Mouse (Mus musculus) gastrocnemius, postnatal 14 days (tissue): ENCODE measurements at regions not wholly inside any gene's neighbourhood (a gene's known extent, or its start where the extent isn't known, plus 50 kb on each side); places are given as distances from the start of the nearest gene placed in this dataset.

Experiments
- DNase-seq: peaks from one replicate; pipeline ENCODE4 v3.0.0; 2021; ENCODE audit warnings: mixed read lengths
- intact Hi-C: fragments of 180-260 bp; cut with DNase I; formaldehyde crosslinking; loops from one replicate; pipeline ENCODE4 v1.15.1; 2025; ENCODE audit warnings: low total_unique reads

DNA sequence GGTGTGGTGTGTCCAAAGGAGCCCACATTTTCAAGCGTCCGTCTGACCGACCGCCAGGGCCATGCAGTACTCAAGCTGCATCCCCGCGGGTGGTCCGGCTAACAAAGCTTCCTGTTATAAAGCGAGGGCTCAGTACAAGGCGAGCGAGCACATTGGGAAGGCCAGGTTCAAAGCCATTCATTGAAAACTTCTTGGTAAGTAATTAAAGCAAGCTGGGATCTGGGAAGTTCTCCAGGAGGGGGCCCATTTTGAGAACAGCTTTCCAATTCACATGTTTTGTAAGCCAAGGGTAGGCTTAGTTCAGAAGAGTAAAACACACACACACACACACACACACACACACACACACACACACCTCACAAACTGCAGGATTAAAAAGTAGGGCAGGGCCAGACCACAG, 57.3 kb upstream of the Prep start:
- no peak for DNase-seq
- intact Hi-C loops, result no loop called here

DNA sequence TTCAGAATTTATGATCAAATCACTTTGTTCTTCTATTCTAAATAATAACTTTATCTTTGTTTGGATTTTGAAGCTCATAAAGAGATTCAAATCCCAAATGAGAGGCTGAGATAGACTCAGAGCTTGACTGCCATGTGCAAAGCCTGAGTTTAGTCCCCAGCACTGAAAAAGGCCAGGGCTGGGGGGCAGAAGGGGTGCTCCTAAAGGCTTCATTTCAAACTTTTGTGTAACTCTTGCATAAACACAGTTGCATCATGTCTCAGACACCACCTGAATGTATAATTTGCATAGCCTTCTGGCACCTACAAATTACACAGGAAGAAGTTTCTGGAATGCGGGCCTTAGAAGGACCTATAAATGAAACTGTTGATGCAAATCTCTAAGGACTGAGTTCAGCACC, 57.8 kb upstream of the Prep start:
- intact Hi-C loops, result no loop called here
- no peak for DNase-seq

DNA sequence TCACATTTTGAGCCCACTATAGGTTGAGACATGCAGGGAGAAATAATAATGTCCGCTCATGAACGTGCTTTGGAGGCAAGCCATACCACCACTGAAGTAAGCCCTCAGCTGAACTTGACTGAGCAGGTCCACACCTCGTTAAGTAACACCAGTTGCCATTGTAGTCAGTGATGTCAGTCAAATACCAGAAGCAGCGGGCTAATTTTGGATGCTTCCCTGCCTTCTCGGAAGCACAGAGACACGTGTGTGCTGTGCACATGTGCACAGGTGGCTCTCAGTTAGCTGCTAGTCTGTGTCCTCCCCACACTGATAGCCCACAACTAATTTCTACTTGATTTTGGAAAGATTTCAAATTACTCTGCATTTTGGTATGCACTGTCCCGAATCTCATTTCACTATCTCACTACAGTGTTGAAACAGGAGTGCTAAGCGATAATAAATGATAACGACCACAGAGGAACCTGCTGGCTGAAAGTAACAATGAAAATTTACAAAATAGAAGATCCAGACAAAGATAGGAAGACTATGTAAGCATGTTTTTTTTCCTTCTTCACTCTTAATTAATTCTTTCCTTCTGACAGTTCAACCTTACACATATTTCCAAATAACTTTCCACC, 62.9 kb upstream of the Prep start:
- intact Hi-C loops, result loop anchor here (5.0 kb wide), 1 partner anchor 542 kb away; no protein-coding TSS in a partner anchor
- DNase-seq, result no peak

DNA sequence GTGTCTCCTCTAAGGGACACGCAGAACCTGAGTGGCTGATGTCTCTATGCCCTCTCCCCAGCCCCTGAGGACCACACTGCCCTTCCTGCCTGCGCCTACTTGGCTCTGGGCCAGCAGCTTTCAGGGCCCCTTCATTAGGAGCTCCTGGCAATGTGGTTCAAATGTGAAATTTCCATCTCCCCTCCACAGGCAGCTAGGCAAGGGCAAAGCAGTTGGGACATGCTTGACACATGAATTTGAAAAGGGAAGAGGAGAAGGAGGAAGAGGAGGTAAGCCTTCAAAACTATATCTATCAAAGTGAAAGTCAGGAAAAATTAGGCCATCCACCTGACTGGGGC, 63.7 kb upstream of the Prep start:
- no peak for DNase-seq
- intact Hi-C loops, result loop anchor here (5.0 kb wide), 1 partner anchor 541 kb away; no protein-coding TSS in a partner anchor

DNA sequence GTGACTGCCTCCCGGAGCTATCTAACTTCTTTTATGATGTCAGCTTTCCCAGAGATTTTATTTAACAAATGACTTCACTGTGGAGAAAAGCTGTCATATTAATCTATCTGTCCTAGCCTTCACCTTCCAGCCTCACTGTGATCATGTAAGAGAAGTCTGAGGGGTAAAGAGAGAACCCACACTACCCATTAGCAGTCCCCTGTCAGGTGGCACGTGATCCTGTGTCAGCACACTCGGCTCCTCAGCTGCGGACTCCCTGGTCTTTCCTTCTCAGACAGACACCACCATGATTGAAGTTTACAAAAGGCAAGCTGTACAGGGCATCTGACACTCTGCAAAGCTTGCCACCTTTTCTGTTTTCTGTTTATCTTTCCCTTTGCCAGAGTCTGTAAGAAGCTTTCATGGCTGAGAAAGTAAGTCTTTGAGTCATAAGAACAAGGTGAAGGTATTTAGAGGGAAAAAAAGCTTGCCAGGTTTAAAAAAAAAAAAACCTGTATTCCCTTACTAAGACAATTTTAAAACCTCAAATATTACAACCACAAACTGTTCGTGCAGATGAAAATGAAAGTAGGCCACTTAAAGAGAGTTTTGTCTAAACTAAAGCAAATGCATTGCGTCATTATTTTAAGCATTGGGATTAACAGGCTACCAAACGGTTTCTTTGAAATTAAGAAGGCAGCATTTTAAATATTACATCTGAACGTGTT, 64.2 kb upstream of the Prep start:
- DNase-seq, result no peak
- intact Hi-C loops, result loop anchor here (5.0 kb wide), 1 partner anchor 540 kb away; no protein-coding TSS in a partner anchor

DNA sequence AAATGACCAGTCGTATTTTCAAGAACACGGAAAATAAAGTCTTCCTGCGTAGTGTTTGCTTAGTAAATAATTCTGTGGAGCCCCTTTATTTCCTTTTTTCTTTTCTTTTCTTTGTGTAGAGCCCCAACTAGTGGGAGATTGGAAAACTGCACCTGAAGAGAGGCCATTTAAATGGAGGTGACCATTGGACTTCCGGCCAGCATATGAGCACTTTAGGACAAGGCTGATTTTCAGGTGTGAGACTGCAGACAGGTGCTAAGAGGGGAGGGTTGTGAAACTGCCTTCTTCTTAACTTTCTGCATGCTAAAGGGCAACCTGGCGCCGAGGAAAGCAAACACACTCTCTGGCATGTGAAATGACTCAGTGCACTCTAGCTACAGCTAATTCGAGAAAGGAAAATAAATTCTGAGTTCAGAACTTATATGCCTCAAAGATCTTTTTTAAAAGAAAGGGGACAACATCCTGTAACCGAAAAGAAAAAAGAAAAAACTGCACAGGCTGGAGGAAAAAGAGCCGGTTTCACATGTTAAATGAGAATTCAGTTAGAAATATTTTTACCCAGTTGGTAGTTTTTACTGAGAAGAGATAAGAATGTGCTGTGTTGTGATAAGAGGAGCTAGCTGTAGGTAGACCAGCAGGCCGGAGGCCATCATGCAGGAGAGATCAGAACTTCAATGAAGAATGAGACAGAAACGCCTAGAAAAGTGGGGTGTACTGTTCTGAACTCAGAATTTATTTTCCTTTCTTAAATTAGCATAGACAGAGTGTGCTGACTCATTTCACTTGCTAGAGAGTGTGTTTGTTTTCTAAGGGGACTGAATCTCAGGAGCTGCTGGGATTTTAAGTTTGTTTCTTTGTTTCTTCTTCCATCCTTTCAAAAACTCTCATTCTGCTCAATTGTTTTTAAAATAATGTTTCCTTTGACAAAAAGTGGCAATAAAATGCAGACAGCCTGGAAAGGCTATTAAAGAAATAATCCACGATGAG, 65.8 kb upstream of the Prep start:
- DNase-seq, result no peak
- intact Hi-C loops, result loop anchor here (5.0 kb wide), 1 partner anchor 539 kb away; no protein-coding TSS in a partner anchor

DNA sequence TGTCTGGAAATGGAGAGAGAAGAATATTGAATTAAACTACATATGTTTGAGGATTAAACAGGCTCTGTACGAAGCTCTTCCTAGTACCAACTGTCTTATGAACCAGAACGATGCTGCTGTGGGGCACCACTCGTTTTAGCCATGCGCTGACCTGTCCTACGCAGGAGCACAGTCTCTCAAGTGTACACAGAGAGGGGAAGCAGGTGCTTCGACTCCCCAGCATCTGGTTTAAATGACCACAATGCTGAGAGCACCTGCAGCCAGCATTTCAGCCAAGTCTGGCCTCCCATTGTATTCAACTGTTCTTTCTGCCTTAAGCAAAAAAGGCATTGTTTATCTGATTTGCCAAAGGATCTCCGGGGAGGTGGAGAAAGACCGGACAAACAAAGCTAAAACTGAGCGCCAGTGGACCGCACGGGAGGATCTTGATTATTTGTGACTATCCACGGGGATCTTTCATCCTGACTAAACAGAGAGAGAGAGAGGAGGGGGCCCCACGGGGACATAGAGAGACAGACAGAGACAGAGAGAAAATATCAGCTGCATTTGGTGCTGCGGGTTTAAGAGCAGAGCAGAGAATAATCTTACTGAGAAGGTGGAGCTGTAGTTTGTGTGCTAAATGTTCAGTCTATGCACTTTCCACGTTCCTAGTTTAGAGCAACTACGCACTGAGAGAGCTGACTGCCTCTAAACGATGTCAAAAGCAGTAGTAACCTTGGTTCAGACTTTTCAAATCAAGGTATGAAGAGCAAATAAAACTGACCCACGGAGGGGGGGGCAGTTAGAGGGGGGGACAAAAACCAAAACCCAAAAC, 66.8 kb upstream of the Prep start:
- no peak for DNase-seq
- intact Hi-C loops, result loop anchor here (5.0 kb wide), 1 partner anchor 538 kb away; no protein-coding TSS in a partner anchor

DNA sequence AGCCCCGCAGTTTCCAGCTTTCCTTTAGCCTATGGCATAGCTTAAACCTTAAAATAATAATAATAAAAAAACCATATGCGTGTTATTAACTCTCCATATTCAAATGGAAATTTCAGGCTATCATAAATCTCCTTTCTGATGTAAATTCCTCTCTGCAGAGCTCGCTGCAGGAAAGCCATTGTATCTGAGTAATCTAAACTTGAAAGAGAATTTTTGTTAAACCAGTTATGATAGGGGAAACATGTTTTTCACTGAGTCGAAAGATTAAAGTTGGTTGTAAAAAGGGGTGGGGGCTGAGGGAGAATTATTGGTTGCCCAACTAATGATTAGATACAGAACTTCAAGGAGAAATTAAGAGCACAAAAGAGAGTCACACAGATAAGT, 69.1 kb upstream of the Prep start:
- intact Hi-C loops, result no loop called here
- no peak for DNase-seq

DNA sequence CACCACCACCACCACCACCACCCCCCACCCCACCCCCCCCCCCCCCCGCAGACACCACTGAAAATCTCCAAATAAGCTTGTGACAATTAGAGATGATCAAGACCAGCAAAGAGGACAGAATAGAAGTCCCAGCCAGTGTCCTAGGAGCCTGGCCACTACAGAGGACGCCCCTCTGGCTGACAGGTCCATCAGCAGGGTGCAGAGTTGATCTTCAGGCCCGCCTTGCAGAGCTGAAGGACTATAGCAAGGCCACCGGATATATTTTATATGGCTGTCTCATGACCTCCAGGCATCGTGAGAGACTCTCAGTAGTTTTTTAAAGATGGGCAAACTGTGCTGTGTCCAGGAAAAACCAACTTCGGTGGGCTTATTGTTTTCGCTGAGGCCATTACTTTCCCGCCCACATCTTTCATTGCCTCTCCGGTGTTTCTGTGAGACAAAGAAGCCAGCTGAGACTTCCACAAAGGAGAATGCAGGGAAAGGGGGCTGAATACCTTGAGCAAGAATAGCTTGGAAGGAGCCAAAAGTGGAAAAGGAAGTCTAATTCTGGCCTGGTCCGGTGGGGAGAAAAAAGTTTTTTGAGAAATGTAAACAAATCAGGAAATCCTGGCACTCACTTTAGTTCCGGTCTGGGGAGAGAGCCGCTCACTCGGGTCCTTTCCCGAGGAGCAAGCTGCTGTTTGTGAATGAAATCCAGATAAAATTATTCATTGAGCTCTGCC, 69.7 kb upstream of the Prep start:
- no peak for DNase-seq

DNA sequence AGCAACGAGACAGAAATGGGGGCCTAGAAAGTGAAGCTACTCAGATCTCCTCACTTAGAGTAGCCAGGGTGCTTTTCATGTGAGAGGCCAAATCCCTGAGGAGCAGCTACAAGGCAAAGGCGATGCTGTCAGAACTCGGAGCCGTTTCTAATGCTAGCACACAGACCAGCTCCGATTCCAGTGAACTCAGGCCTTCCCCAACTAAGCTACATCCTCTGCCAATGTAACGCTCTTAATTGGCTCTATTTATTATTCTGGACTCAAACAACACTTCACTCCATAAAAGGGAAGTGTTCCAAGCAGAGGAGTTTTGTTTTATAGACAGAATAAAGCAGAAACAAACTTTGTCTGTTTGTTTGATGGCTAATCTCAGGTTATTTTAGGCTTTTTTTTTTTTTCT, 71.2 kb upstream of the Prep start:
- no peak for DNase-seq
- intact Hi-C loops, result no loop called here

More for the DNA sequence above, 69.7 kb upstream of the Prep start:
- intact Hi-C loops, result no loop called here

DNA sequence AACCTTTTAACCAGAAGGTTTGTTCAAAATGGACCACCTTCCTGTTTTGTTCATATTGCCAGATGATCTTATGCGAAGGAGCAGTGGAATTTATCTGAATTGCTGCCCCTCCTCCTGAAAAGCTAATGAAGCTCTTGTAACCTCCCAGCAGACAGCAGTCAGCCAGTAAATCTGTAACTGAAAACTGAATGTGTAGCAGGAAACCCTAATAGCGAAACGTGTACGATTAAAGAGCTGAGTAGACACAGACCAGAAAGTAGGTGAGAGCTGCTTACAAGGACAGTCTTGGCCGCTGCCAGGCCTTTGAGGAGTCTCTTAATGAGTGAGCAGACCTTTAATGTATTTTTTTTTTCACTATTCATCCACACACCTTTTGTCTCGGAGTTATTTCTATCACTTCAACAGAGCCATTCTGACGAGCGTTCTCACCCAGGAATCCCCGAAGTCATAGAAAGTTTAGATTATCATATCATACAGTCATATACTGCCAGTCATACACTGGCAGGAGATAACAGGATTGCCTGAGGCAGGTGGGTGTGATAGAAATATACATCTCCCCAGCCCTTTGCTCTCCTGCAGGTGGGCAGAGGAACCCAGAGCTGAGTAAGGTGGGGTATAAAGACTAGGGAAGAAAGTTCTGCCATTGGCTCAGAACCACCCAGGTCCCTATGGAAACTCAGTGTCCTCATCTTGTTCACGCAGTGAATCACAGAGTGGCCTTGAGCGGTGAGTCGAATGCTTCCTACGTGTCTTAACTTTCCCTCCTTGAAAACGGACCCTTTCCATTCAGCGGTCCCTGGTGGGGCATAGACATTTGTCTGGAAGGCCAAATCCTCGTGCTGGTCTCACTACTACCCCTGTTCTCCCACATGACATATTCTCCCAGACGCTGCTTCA, 72.4 kb upstream of the Prep start:
- DNase-seq, result no peak
- intact Hi-C loops, result no loop called here

DNA sequence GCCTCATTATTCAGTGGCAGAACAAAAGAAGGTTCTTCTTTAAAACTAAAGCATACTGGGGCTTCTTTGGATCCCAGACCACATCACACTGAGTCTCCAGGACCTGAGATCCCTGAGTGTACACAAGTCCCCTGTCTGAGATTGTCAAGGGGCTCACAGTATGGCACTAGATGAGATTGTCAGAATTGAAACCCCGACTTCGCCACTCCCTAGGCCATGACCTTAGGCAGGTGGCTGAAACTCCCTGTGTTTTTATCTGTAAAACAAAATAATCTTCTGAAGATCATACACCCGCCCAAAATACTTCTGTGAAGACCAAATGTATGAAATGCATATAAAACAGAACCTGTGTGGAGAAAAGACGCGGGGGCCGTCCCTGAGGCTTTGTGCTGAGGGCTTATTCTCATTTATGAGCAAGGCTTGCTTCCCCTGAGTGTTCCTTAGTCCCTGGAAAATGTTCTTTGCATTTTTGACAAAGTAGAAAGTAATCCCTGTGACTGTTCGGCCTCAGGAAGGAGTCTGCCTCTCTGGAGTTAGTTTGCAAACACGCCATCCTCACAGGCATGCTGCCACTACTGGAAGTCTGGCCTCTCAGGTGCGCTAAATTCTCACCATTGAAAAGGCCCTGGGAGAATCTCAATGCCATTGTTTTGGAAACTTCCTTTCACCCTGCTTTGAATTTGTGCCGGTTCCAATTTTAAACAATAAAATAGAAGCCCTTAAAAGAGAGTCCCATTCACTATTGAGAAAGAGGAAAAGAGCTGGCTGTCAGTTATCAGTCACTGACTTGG, 73.3 kb upstream of the Prep start:
- DNase-seq, result no peak
- intact Hi-C loops, result no loop called here

DNA sequence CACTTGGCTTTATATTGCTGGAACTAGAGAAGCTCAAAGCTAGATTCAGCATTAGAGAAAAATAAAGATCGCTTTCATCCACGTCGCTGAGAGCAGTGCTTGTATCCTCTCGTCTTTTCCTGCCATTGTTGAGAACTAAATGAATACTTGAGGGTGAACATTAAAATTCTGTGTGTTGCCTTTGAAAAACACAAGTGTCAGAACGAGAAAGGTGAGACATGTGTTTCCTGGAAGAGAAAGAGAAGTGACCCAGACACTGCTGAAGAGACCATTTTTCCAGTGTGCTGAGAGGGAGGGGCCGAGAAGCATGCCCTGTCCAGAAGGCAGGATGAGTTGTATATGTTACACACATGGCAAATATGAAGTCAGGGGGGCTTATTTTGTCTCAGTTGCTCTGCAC, 77.5 kb upstream of the Prep start:
- DNase-seq, result no peak
- intact Hi-C loops, result no loop called here

DNA sequence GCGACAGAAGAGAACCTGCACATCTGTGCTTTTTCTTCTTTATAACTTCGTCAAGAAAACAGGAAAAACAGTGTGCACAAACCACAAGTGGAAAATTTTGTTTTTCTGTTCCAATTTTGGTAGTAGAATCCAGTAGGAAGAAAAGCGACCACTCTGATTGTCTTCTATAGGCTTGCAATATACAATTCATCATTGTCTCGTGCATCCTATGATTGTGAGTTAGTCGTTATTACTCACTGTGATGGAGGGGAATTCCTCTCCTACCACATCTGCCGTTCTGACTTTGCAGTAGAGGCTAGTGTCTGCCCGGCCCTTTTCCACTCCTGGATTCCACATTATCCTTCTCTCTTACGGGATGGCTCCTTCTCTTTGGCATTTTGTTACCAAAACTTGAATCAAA, 78.2 kb upstream of the Prep start:
- no peak for DNase-seq
- intact Hi-C loops, result no loop called here

DNA sequence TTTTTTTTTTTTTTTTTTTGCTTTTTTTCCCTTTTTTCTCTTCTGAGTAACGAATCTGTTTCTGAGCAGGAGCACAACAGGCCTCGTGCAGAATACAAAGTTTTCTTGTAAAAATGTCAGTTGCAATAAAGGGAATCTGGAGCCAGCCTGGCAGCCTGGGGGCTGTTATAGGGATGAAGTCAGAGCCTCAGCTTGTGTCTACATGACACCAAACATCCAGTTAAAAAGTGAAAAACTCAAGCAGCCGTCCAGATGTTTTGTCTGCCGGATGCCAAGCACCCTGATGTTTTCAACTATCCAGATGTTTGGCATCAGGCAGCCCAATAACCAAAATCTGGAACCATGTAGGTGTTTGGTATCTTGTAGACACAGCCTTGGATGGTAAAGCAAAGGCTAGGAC, 79.4 kb upstream of the Prep start:
- intact Hi-C loops, result no loop called here
- no peak for DNase-seq

DNA sequence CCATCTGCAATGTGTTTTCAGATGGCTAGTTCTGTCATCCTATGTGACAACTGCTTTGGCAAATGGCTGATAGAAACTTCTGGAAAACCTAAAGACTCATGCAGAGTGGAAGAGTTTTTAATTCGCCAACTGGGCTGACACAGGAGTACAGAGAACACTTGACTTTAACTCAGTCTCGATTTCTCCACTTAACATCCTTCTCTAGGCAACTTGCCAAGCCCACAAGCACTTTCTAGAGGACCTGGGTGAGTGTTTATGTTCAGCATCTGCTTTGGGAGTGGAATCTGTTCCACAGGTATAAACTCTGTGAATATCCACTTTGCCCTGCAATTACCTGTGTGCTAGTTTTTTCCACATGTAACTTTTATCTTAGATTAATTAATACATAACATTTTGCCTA, 85.1 kb upstream of the Prep start:
- no peak for DNase-seq
- intact Hi-C loops, result no loop called here

DNA sequence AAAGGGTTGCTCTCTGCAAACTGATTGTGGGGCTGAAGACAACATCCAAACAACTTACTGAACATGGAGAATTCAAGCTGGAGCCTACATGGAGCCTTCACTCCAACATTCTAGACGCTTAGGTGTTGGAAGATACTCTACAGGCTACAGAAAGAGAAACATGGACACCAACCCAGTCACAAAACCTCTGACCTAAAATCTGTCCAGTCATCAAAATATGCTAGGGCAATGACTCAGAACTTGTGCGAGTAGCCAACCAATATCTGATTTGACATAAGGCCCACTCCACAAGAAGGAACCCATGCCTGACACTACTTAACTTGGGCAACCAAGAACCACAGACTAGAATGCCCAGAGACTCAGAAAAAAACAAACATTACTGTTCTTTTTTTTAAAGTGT, 90.2 kb upstream of the Prep start:
- intact Hi-C loops, result no loop called here
- DNase-seq, result no peak
